Mouse (Mus musculus) left cerebral cortex, adult 11 months (tissue): ENCODE measurements at regions not wholly inside any gene's neighbourhood (a gene's known extent, or its start where the extent isn't known, plus 50 kb on each side); places are given as distances from the start of the nearest gene placed in this dataset.
"Not testable (repeated sequence)": the region's sequence is repeated elsewhere in the genome, so short reads cannot be mapped to it uniquely, and the experiment has no call there.

ENCODE experiments used
- DNase-seq: peaks from one replicate; pipeline ENCODE4 v3.0.0; 2022; ENCODE audit warnings: low spot score

GRCm38 (mm10) chr10:119146342-119146741 lies 93.5 kb downstream of the Cand1 start:
- DNase-seq: no peak

GRCm38 (mm10) chr10:119142866-119143265 lies 97.0 kb downstream of the Cand1 start:
- DNase-seq: no peak

- DNase-seq: no peak
Observed at GRCm38 (mm10) chr10:119142307-119142706, 97.5 kb downstream of the Cand1 start.

- DNase-seq: no peak
Observed at GRCm38 (mm10) chr10:119138237-119138636, 101.6 kb downstream of the Cand1 start.

GRCm38 (mm10) chr10:119135489-119135924 lies 104.3 kb downstream of the Cand1 start:
- DNase-seq: no peak

- DNase-seq: no peak
Observed at GRCm38 (mm10) chr10:119134797-119135488, 104.9 kb downstream of the Cand1 start.

- no peak for DNase-seq
Observed at GRCm38 (mm10) chr10:119131977-119132376, 107.9 kb downstream of the Cand1 start.

GRCm38 (mm10) chr10:119130676-119131075 lies 109.2 kb downstream of the Cand1 start:
- no peak for DNase-seq

- no peak for DNase-seq
Observed at GRCm38 (mm10) chr10:119128035-119128434, 111.8 kb downstream of the Cand1 start.

GRCm38 (mm10) chr10:119123517-119123916 lies 116.3 kb downstream of the Cand1 start:
- no peak for DNase-seq

GRCm38 (mm10) chr10:119122347-119122746 lies 117.5 kb downstream of the Cand1 start:
- no peak for DNase-seq

- no peak for DNase-seq
Observed at GRCm38 (mm10) chr10:119121575-119121974, 118.3 kb downstream of the Cand1 start.

GRCm38 (mm10) chr10:119116843-119117390 lies 122.9 kb downstream of the Cand1 start:
- no peak for DNase-seq

- not testable (repeated sequence) for DNase-seq
Observed at GRCm38 (mm10) chr10:119115200-119115599, 124.7 kb downstream of the Cand1 start.

GRCm38 (mm10) chr10:119114653-119115052 lies 125.2 kb downstream of the Cand1 start:
- DNase-seq: no peak

GRCm38 (mm10) chr10:119111886-119112285 lies 128.0 kb downstream of the Cand1 start:
- DNase-seq: no peak

- DNase-seq: no peak
Observed at GRCm38 (mm10) chr10:119111409-119111808, 128.4 kb downstream of the Cand1 start.

- no peak for DNase-seq
Observed at GRCm38 (mm10) chr10:119110614-119111013, 129.2 kb downstream of the Cand1 start.

- no peak for DNase-seq
Observed at GRCm38 (mm10) chr10:119109207-119109606, 130.6 kb downstream of the Cand1 start.

- DNase-seq: no peak
Observed at GRCm38 (mm10) chr10:119107728-119108127, 132.1 kb downstream of the Cand1 start.

GRCm38 (mm10) chr10:119106105-119106504 lies 133.8 kb downstream of the Cand1 start:
- no peak for DNase-seq

GRCm38 (mm10) chr10:119105279-119105881 lies 134.5 kb downstream of the Cand1 start:
- no peak for DNase-seq

GRCm38 (mm10) chr10:119100511-119100910 lies 139.3 kb downstream of the Cand1 start:
- no peak for DNase-seq
